Mouse (Mus musculus) cerebellum, adult 11-12 months (tissue): ENCODE measurements around the gene Vmn1r151.
"Not testable (repeated sequence)": the region's sequence is repeated elsewhere in the genome, so short reads cannot be mapped to it uniquely, and the experiment has no call there.

Experiments
- DNase-seq: peaks from one replicate; pipeline ENCODE4 v3.0.0; 2022

Vmn1r151 gene

GRCm38 (mm10) chr7:22499578-22499977, at the start of gene Vmn1r151:
Gene Vmn1r151 (minus strand): TSS chr7:22499678.
- not testable (repeated sequence) for DNase-seq

DNA sequence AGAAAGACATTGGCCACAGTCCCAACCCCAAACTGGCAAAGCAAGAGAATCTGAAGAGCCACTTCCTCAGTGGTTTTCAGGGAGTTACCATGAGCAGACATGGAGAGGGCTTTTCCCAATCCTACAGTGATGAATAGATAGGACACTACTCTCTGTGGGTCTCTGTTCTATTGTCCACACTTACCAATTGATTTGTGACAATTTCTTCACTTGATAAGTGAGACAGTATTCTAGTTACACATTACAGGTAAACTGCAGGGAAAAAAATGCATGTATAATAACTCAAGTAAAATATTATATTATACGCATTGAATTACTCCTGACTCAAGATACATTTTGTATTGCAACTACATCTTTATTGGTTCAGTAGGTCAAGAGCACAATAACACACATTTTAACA, 35.3 kb upstream of the Vmn1r151 start, which contains the start of gene Gm8677:
TSS of gene Gm8677 (minus strand) at position 101 of the 400 bp plus-strand sequence.
- DNase-seq: not testable (repeated sequence)

- DNase-seq: not testable (repeated sequence)
Observed at GRCm38 (mm10) chr7:22522667-22523066, 23.2 kb upstream of the Vmn1r151 start, which contains the start of gene Vmn1r152. Gene Vmn1r152 (plus strand): TSS chr7:22522967.

DNA sequence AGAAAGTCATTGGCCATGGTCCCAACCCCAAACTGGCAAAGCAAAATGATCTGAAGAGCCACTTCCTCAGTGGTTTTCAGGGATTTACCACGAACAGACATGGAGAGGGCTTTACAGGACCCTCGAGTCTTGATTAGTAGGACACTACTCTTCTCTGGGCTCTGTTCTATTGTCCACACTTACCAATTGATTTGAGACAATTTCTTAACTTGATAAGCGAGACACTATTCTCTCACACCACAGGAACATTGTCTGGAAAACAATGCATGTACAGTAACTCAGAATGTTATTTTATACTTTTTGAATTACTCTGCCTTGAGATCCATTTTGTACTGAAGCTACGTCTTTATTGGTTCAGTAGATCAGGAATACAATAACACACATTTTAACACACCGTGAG, 35.5 kb downstream of the Vmn1r151 start, which contains the start of gene Gm10665:
TSS of gene Gm10665 (minus strand) at position 101 of the 400 bp plus-strand sequence.
- not testable (repeated sequence) for DNase-seq
